Mouse (Mus musculus) MEL (cell line): Measurements from ENCODE around the gene Stfa3. TPM values are rescaled to one million over a fixed set of nuclear protein-coding genes. Genes with fewer than 3 reads are reported as not detected.

Experiments used
- DNase-seq: peaks from one replicate; pipeline ENCODE4 v3.0.0; 2011; ENCODE audit warnings: low read depth, low spot score
- H3K27ac ChIP-seq: 2 replicates; pipeline ENCODE4 v1.5.1; 2012; ENCODE audit warnings: low read depth, mild to moderate bottlenecking, control low read depth, low read length, moderate library complexity; ENCODE audit not compliant: control insufficient read depth
- H3K27me3 ChIP-seq, 2 experiments: fragments of 150-350 bp in 1 of 2; sonication (generic) in 1 of 2; 2 replicates each; pipeline ENCODE4 v1.6.1; 2012; ENCODE audit warnings: low read length in 2 of 2, mild to moderate bottlenecking in 2 of 2, improper control_type of control experiment in 1 of 2, moderate library complexity in 1 of 2; ENCODE audit not compliant: insufficient read depth in 2 of 2, control insufficient read depth in 1 of 2
- H3K36me3 ChIP-seq, 2 experiments: 2 replicates each; pipeline ENCODE4 v1.6.1; 2012 to 2014; ENCODE audit warnings: low read length in 2 of 2, improper control_type of control experiment in 1 of 2, inconsistent platforms in 1 of 2, mild to moderate bottlenecking in 1 of 2; ENCODE audit not compliant: insufficient read depth in 2 of 2, control insufficient read depth in 1 of 2
- H3K4me1 ChIP-seq, 2 experiments: fragments of 150-350 bp in 1 of 2; sonication (generic) in 1 of 2; 2 replicates each; pipeline ENCODE4 v1.6.1; 2012; ENCODE audit warnings: low read length in 2 of 2, improper control_type of control experiment in 1 of 2, mild to moderate bottlenecking in 1 of 2; ENCODE audit not compliant: insufficient read depth in 2 of 2, control insufficient read depth in 1 of 2
- H3K4me3 ChIP-seq, 2 experiments: fragments of 150-350 bp in 1 of 2; sonication (generic) in 1 of 2; 2 replicates each; pipeline ENCODE4 v1.5.1; 2012; ENCODE audit warnings: low read depth in 2 of 2, low read length in 2 of 2, mild to moderate bottlenecking in 2 of 2, moderate library complexity in 2 of 2, control low read depth in 1 of 2, improper control_type of control experiment in 1 of 2; ENCODE audit not compliant: control insufficient read depth in 1 of 2, insufficient read depth in 1 of 2
- H3K79me2 ChIP-seq: 2 replicates; pipeline ENCODE4 v1.6.1; 2012; ENCODE audit warnings: mild to moderate bottlenecking, low read length, moderate library complexity; ENCODE audit not compliant: control insufficient read depth, poor library complexity, insufficient read depth
- H3K9ac ChIP-seq: 2 replicates; pipeline ENCODE4 v1.6.1; 2012; ENCODE audit warnings: low read depth, mild to moderate bottlenecking, control low read depth, low read length, moderate library complexity; ENCODE audit not compliant: control insufficient read depth, poor library complexity, severe bottlenecking
- H3K9me3 ChIP-seq: fragments of 150-350 bp; sonication (generic); replicated peaks from 2 replicates; pipeline ENCODE4 v1.6.1; 2012; ENCODE audit warnings: mild to moderate bottlenecking, low read length, improper control_type of control experiment, moderate library complexity; ENCODE audit not compliant: insufficient read depth
- BHLHE40 ChIP-seq: IDR thresholded peaks from 2 replicates; pipeline ENCODE4 v1.6.1; 2012; ENCODE audit warnings: low read depth, mild to moderate bottlenecking, inconsistent platforms, low read length, improper control_type of control experiment, borderline replicate concordance
- CHD1 ChIP-seq: IDR thresholded peaks from 2 replicates; pipeline ENCODE4 v1.6.1; 2012; ENCODE audit warnings: low read depth, mild to moderate bottlenecking, inconsistent platforms, low read length, improper control_type of control experiment
- CTCF ChIP-seq, 3 experiments: IDR thresholded peaks in 2 of 3; conservative IDR thresholded peaks in 1 of 3; 2 replicates each; pipeline ENCODE4 v1.5.1; 2011 to 2012; ENCODE audit warnings: low read length in 3 of 3, low read depth in 2 of 3, mild to moderate bottlenecking in 2 of 3, improper control_type of control experiment in 1 of 3, inconsistent platforms in 1 of 3, mixed read lengths in 1 of 3, moderate library complexity in 1 of 3; ENCODE audit not compliant: control insufficient read depth in 1 of 3, insufficient read depth in 1 of 3, poor library complexity in 1 of 3, severe bottlenecking in 1 of 3
- EP300 ChIP-seq, 2 experiments: IDR thresholded peaks; 2 replicates each; pipeline ENCODE4 v1.6.1; 2011; ENCODE audit warnings: improper control_type of control experiment in 2 of 2, low read length in 2 of 2, low read depth in 1 of 2, mild to moderate bottlenecking in 1 of 2
- JUND ChIP-seq: IDR thresholded peaks from 2 replicates; pipeline ENCODE4 v1.6.1; 2011; ENCODE audit warnings: low read depth, mild to moderate bottlenecking, improper control_type of control experiment, low read length
- KAT2A ChIP-seq: conservative IDR thresholded peaks from 2 replicates; pipeline ENCODE4 v1.6.1; 2012; ENCODE audit warnings: low read depth, low read length, improper control_type of control experiment, inconsistent platforms
- MEF2A ChIP-seq: IDR thresholded peaks from 2 replicates; pipeline ENCODE4 v1.6.1; 2014; ENCODE audit warnings: low read depth, mild to moderate bottlenecking, inconsistent platforms, low read length, improper control_type of control experiment; ENCODE audit not compliant: poor library complexity, insufficient replicate concordance, severe bottlenecking; ENCODE audit errors: extremely low read depth
- MXI1 ChIP-seq: IDR thresholded peaks from 2 replicates; pipeline ENCODE4 v1.6.1; 2011; ENCODE audit warnings: mild to moderate bottlenecking, low read depth, low read length, improper control_type of control experiment
- NRF1 ChIP-seq: IDR thresholded peaks from 2 replicates; pipeline ENCODE4 v1.6.1; 2014; ENCODE audit warnings: low read depth, mild to moderate bottlenecking, inconsistent platforms, low read length, improper control_type of control experiment, moderate library complexity; ENCODE audit not compliant: poor library complexity, insufficient read depth, severe bottlenecking
- RAD21 ChIP-seq: IDR thresholded peaks from 2 replicates; pipeline ENCODE4 v1.6.1; 2011; ENCODE audit warnings: mild to moderate bottlenecking, low read depth, low read length, improper control_type of control experiment
- RCOR1 ChIP-seq: IDR thresholded peaks from 2 replicates; pipeline ENCODE4 v1.6.1; 2012; ENCODE audit warnings: low read depth, mild to moderate bottlenecking, inconsistent platforms, low read length, improper control_type of control experiment
- SMC3 ChIP-seq: IDR thresholded peaks from 2 replicates; pipeline ENCODE4 v1.6.1; 2011; ENCODE audit warnings: low read depth, low read length, improper control_type of control experiment
- TAL1 ChIP-seq: IDR thresholded peaks from 2 replicates; pipeline ENCODE4 v1.6.1; 2012; ENCODE audit warnings: mild to moderate bottlenecking, inconsistent platforms, low read length, moderate library complexity, mixed read lengths
- TCF12 ChIP-seq: IDR thresholded peaks from 2 replicates; pipeline ENCODE4 v1.6.1; 2014; ENCODE audit warnings: low read depth, mild to moderate bottlenecking, inconsistent platforms, low read length, improper control_type of control experiment, moderate library complexity
- UBTF ChIP-seq: IDR thresholded peaks from 2 replicates; pipeline ENCODE4 v1.6.1; 2012; ENCODE audit warnings: low read depth, mild to moderate bottlenecking, inconsistent platforms, low read length, improper control_type of control experiment, moderate library complexity, borderline replicate concordance; ENCODE audit not compliant: insufficient read depth
- USF1 ChIP-seq: IDR thresholded peaks from 2 replicates; pipeline ENCODE4 v1.6.1; 2014; ENCODE audit warnings: low read depth, mild to moderate bottlenecking, inconsistent platforms, low read length, improper control_type of control experiment, moderate library complexity
- ZMIZ1 ChIP-seq: IDR thresholded peaks from 2 replicates; pipeline ENCODE4 v1.6.1; 2012; ENCODE audit warnings: low read depth, mild to moderate bottlenecking, inconsistent platforms, low read length, improper control_type of control experiment, moderate library complexity
- ZNF384 ChIP-seq: IDR thresholded peaks from 2 replicates; pipeline ENCODE4 v1.6.1; 2012; ENCODE audit warnings: low read depth, mild to moderate bottlenecking, inconsistent platforms, low read length, improper control_type of control experiment
- polyA plus RNA-seq, 2 experiments: library from polyadenylated mRNA; stranded (reverse) in 1 of 2; unstranded in 1 of 2; fragments of >175 nt in 1 of 2; fragments of >200 nt in 1 of 2; gene quantifications; 2 replicates each; pipeline versions ENCODE4 v1.2.1 to v1.2.4; 2012; ENCODE audit warnings: low replicate concordance in 2 of 2, low read depth in 1 of 2; ENCODE audit not compliant: insufficient read length in 2 of 2, insufficient read depth in 1 of 2, missing spikeins in 1 of 2
- total RNA-seq: library from RNA; depleted of rRNA; stranded (reverse); fragments of 300-350 nt; gene quantifications from 2 replicates; pipeline ENCODE4 v1.2.3, GENCODE M21; 2012

Stfa3 gene
- total and polyA plus RNA-seq, 3 experiments, result not detected

DNA sequence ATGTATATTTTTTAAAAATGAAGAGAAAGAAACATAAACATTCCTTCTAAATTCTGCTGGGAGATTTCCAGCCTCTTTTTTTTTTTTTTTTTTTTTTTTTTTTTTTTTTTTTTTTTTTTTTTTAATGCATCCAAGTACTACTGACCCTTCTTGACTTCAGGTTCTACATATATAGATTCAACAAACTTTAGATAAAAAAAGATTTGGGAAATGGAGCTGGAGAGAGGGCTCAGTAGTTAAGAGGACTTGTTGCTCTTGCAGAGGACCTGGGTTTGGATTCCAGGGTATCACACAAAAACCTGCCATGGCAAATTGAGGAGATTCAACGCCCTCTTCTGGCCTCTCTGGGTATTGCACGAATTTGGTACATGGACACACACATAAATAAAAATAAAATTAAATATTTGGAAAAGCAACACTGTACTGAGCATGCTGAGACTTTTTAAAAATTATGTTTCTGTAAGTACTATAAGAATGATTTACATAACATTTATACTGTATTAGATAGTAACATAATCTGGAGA lies 14.8 kb upstream of the Stfa3 start:
- H3K27me3 ChIP-seq, result no peaks in the 10 kb centered on the region
- H3K36me3 ChIP-seq, result no peaks in the 10 kb centered on the region
- peak; percentile 57 for DNase-seq
- no peak overlapping the region for H3K9ac ChIP-seq
- peaks cover 0 to 2% of the 10 kb centered on the region in 2 experiments; a peak in 1 of 4 replicates for H3K4me1 ChIP-seq
- TF ChIP-seq ZMIZ1 (no peak), ZNF384 (0 out of 2 replicates have a peak, but pooled peaks have one; percentile 20), USF1 (no peak), CTCF (IDR thresholded peaks at IDR 0.05 in 2 of 3, conservative IDR thresholded peaks at IDR 0.05 in 1 of 3; ENCODE audit: control insufficient read depth in 1 of 3, insufficient read depth in 1 of 3, low read depth in 2 of 3, low read length in 3 of 3, poor library complexity in 1 of 3, severe bottlenecking in 1 of 3) (peak; percentile 31 to 52 (median 49); a peak in 5 of 6 replicates), RAD21 (peak; percentile 43), SMC3 (peak; percentile 44; the same call in 1 of the 2 replicates), TAL1 (no peak), KAT2A (no peak), CHD1 (no peak), BHLHE40 (no peak)
- TF ChIP-seq, all 39 proteins: peak for 4
- Histone ChIP-seq H3K9me3 (no peaks in the 10 kb centered on the region), H3K79me2 (no peaks in the 10 kb centered on the region), H3K27ac (no peak overlapping the region), H3K4me3 (no peak overlapping the region)

DNA sequence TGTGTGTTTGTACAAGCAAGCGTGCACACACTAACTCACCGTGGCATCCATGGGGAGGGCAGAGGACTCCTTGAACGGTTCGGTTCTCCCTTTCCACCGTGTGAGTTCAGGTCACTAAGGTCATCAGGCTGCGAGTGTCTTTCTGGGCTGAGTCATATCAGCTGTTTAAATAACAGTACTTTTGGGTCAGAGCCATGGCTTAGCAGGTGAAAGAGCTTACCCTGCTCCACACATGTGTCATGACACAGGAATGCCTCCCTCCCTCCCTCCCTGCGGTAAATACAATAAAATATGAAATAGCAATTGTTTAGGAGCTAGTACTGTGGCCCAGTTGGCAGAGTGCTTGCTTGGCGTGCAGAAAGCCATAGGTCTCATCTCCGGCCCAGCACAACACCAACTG lies 14.2 kb upstream of the Stfa3 start:
- Histone ChIP-seq H3K9ac (no peak overlapping the region), H3K27me3 (no peaks in the 10 kb centered on the region), H3K79me2 (no peaks in the 10 kb centered on the region), H3K36me3 (no peaks in the 10 kb centered on the region), H3K4me1 (peaks cover 0 to 2% of the 10 kb centered on the region in 2 experiments; a peak in 1 of 4 replicates), H3K4me3 (no peak overlapping the region), H3K27ac (no peak overlapping the region), H3K9me3 (no peaks in the 10 kb centered on the region)
- DNase-seq, result no peak
- TF ChIP-seq CHD1 (no peak), CTCF (IDR thresholded peaks at IDR 0.05 in 2 of 3, conservative IDR thresholded peaks at IDR 0.05 in 1 of 3; ENCODE audit: control insufficient read depth in 1 of 3, insufficient read depth in 1 of 3, low read depth in 2 of 3, low read length in 3 of 3, poor library complexity in 1 of 3, severe bottlenecking in 1 of 3) (no peak), TCF12 (no peak), RCOR1 (no peak), UBTF (no peak), JUND (no peak), NRF1 (no peak), EP300 (IDR thresholded peaks at IDR 0.05; ENCODE audit: low read depth in 1 of 2, low read length in 2 of 2) (no peak), MXI1 (no peak), MEF2A (no peak)
- TF ChIP-seq, all 39 proteins: peak for 0
